Mouse (Mus musculus) CH12.LX (cell line): ENCODE data around the gene 2900026A02Rik. TPM values are rescaled to one million over a fixed set of nuclear protein-coding genes. Genes with fewer than 3 reads are reported as not detected.

Experiments
- DNase-seq: peaks from one replicate; pipeline ENCODE4 v3.0.0-alpha.2; 2013; ENCODE audit errors: extremely low read depth
- H3K27ac ChIP-seq: 2 replicates; pipeline ENCODE4 v1.5.1; 2012; ENCODE audit warnings: low read depth, mild to moderate bottlenecking, control low read depth, moderate library complexity; ENCODE audit not compliant: insufficient read depth
- H3K27me3 ChIP-seq: replicated peaks from 2 replicates; pipeline ENCODE3; 2012; ENCODE audit warnings: inconsistent platforms
- H3K36me3 ChIP-seq, 2 experiments: replicated peaks in 1 of 2; 2 replicates each; pipeline versions ENCODE3 to v1.6.1; 2012; ENCODE audit warnings: inconsistent platforms in 1 of 2, low read length in 1 of 2, mild to moderate bottlenecking in 1 of 2, mixed read lengths in 1 of 2, moderate library complexity in 1 of 2; ENCODE audit not compliant: control insufficient read depth in 1 of 2, insufficient read depth in 1 of 2
- H3K4me1 ChIP-seq, 2 experiments: 2 replicates each; pipeline ENCODE4 v1.6.1; 2012; ENCODE audit warnings: inconsistent platforms in 1 of 2, moderate library complexity in 1 of 2; ENCODE audit not compliant: insufficient read depth in 2 of 2, control insufficient read depth in 1 of 2
- H3K4me2 ChIP-seq: 2 replicates; pipeline ENCODE4 v1.6.1; 2012; ENCODE audit warnings: low read depth, mild to moderate bottlenecking, control low read depth; ENCODE audit not compliant: poor library complexity, insufficient read depth, severe bottlenecking
- H3K4me3 ChIP-seq, 3 experiments: fragments of 150-350 bp in 1 of 3; sonication (generic) in 1 of 3; replicated peaks in 1 of 3; 2 replicates each; pipeline versions ENCODE3 to v1.5.1; 2011 to 2012; ENCODE audit warnings: low read depth in 2 of 3, low read length in 2 of 3, mild to moderate bottlenecking in 2 of 3, moderate library complexity in 2 of 3, control low read depth in 1 of 3, improper control_type of control experiment in 1 of 3, inconsistent platforms in 1 of 3, mixed read lengths in 1 of 3; ENCODE audit not compliant: poor library complexity in 1 of 3
- H3K79me2 ChIP-seq: replicated peaks from 2 replicates; pipeline ENCODE4 v1.6.1; 2012; ENCODE audit warnings: mild to moderate bottlenecking, moderate library complexity; ENCODE audit not compliant: control insufficient read depth, poor library complexity, insufficient read depth, severe bottlenecking; ENCODE audit errors: extremely low read depth
- H3K9ac ChIP-seq: 2 replicates; pipeline ENCODE4 v1.6.1; 2012; ENCODE audit warnings: low read depth, mild to moderate bottlenecking, control low read depth, moderate library complexity; ENCODE audit not compliant: insufficient read depth
- H3K9me3 ChIP-seq: replicated peaks from 2 replicates; pipeline ENCODE3; 2012; ENCODE audit warnings: low read length, inconsistent platforms, mixed read lengths
- BHLHE40 ChIP-seq: IDR thresholded peaks from 2 replicates; pipeline ENCODE4 v1.6.1; 2011; ENCODE audit warnings: mild to moderate bottlenecking, low read depth, low read length, improper control_type of control experiment
- CHD1 ChIP-seq: IDR thresholded peaks from 2 replicates; pipeline ENCODE4 v1.6.1; 2012; ENCODE audit warnings: low read depth, low read length, improper control_type of control experiment, inconsistent platforms
- CTCF ChIP-seq, 2 experiments: IDR thresholded peaks in 1 of 2; conservative IDR thresholded peaks in 1 of 2; 2 replicates each; pipeline ENCODE4 v1.5.1; 2011 to 2012; ENCODE audit warnings: low read depth in 2 of 2, low read length in 2 of 2, improper control_type of control experiment in 1 of 2, inconsistent platforms in 1 of 2, mild to moderate bottlenecking in 1 of 2, moderate library complexity in 1 of 2
- HCFC1 ChIP-seq: IDR thresholded peaks from 2 replicates; pipeline ENCODE4 v1.6.1; 2012; ENCODE audit warnings: low read depth, mild to moderate bottlenecking, inconsistent platforms, low read length, improper control_type of control experiment
- JUN ChIP-seq: IDR thresholded peaks from 2 replicates; pipeline ENCODE4 v1.6.1; 2011; ENCODE audit warnings: low read depth, mild to moderate bottlenecking, low read length, improper control_type of control experiment, moderate library complexity; ENCODE audit not compliant: insufficient read depth
- JUND ChIP-seq: conservative IDR thresholded peaks from 2 replicates; pipeline ENCODE4 v1.6.1; 2011; ENCODE audit warnings: low read depth, low read length, improper control_type of control experiment
- MAX ChIP-seq: IDR thresholded peaks from 2 replicates; pipeline ENCODE4 v1.6.1; 2011; ENCODE audit warnings: low read length, improper control_type of control experiment
- MAZ ChIP-seq: IDR thresholded peaks from 2 replicates; pipeline ENCODE4 v1.6.1; 2012; ENCODE audit warnings: low read depth, mild to moderate bottlenecking, inconsistent platforms, low read length, improper control_type of control experiment, moderate library complexity
- MXI1 ChIP-seq: IDR thresholded peaks from 2 replicates; pipeline ENCODE4 v1.6.1; 2011; ENCODE audit warnings: mild to moderate bottlenecking, low read depth, low read length, improper control_type of control experiment
- MYC ChIP-seq: IDR thresholded peaks from 2 replicates; pipeline ENCODE4 v1.6.1; 2011; ENCODE audit warnings: low read depth, mild to moderate bottlenecking, improper control_type of control experiment, low read length
- NELFE ChIP-seq: IDR thresholded peaks from 2 replicates; pipeline ENCODE4 v1.6.1; 2011; ENCODE audit warnings: low read depth, low read length, improper control_type of control experiment
- NRF1 ChIP-seq: IDR thresholded peaks from 2 replicates; pipeline ENCODE4 v1.6.1; 2014; ENCODE audit warnings: low read depth, mild to moderate bottlenecking, inconsistent platforms, low read length, improper control_type of control experiment, moderate library complexity
- POLR2A ChIP-seq: IDR thresholded peaks from 2 replicates; pipeline ENCODE4 v1.6.1; 2011; ENCODE audit warnings: low read depth, mild to moderate bottlenecking, improper control_type of control experiment, low read length
- RAD21 ChIP-seq: IDR thresholded peaks from 2 replicates; pipeline ENCODE4 v1.6.1; 2011; ENCODE audit warnings: low read depth, mild to moderate bottlenecking, low read length, improper control_type of control experiment, moderate library complexity
- RCOR1 ChIP-seq: conservative IDR thresholded peaks from 2 replicates; pipeline ENCODE4 v1.6.1; 2012; ENCODE audit warnings: low read depth, mild to moderate bottlenecking, inconsistent platforms, low read length, improper control_type of control experiment
- SMC3 ChIP-seq: IDR thresholded peaks from 2 replicates; pipeline ENCODE4 v1.6.1; 2011; ENCODE audit warnings: low read depth, low read length, improper control_type of control experiment
- TCF12 ChIP-seq: IDR thresholded peaks from 2 replicates; pipeline ENCODE4 v1.6.1; 2014; ENCODE audit warnings: low read depth, mild to moderate bottlenecking, inconsistent platforms, low read length, improper control_type of control experiment
- USF1 ChIP-seq: IDR thresholded peaks from 2 replicates; pipeline ENCODE4 v1.6.1; 2014; ENCODE audit warnings: low read depth, mild to moderate bottlenecking, inconsistent platforms, low read length, improper control_type of control experiment
- USF2 ChIP-seq: conservative IDR thresholded peaks from 2 replicates; pipeline ENCODE4 v1.6.1; 2011; ENCODE audit warnings: low read depth, low read length, improper control_type of control experiment
- ZC3H11A ChIP-seq: IDR thresholded peaks from 2 replicates; pipeline ENCODE4 v1.6.1; 2012; ENCODE audit warnings: low read depth, mild to moderate bottlenecking, inconsistent platforms, low read length, improper control_type of control experiment
- ZMIZ1 ChIP-seq: IDR thresholded peaks from 2 replicates; pipeline ENCODE4 v1.6.1; 2012; ENCODE audit warnings: low read depth, mild to moderate bottlenecking, inconsistent platforms, low read length, improper control_type of control experiment
- dilution Hi-C: fragments of 300-500 bp; cut with MboI; formaldehyde crosslinking; loops from 2 replicates; pipeline ENCODE4 v1.14.3; 2020; ENCODE audit warnings: low sequenced_read_pairs; ENCODE audit not compliant: extremely low pct_unique_long_range_greater_than_20kb, extremely low pct_ligation_motif_present
- in situ Hi-C: fragments of 300-500 bp; cut with MboI; formaldehyde crosslinking; loops from 3 replicates; pipeline ENCODE4 v1.14.3; 2019; ENCODE audit warnings: low sequenced_read_pairs, low pct_ligation_motif_present, low pct_unique_long_range_greater_than_20kb, mixed read lengths
- polyA plus RNA-seq: library from polyadenylated mRNA; unstranded; fragments of >175 nt; gene quantifications from 2 replicates; pipeline ENCODE4 v1.2.1, GENCODE M21; 2012; ENCODE audit warnings: low read depth; ENCODE audit not compliant: insufficient read length
- total RNA-seq, 2 experiments: library from RNA; depleted of rRNA; stranded (reverse); fragments of 300-350 nt in 1 of 2; fragments of >200 nt in 1 of 2; gene quantifications; 2 replicates each; pipeline ENCODE4 v1.2.3; 2012 to 2014

Gene 2900026A02Rik
- total and polyA plus RNA-seq, 3 experiments, result 0.85 to 4.6 (median 0.93) TPM

DNA sequence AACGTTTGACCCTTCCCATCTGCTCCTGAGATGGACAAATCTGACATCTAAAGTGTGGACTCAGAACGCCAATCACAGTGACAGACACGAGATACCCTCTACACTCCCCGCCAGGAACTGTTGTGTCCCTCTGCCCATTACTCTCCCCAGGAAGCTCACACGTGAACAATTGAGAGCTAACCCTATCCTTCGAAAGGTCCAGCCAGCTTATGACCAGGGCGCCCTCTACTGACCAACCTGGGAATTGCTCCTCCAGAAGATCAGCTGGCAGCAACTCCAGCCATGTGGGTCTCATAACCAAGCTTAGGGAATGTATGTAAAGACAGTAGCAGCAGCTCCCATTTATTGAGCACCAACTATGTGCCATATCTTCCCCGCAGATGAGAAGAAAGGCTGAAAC, 65.9 kb downstream of the 2900026A02Rik start:
- H3K4me1 ChIP-seq, result peaks cover 7 to 89% of the 10 kb centered on the region in 2 experiments; a peak in 3 of 4 replicates
- in situ Hi-C loops, result no loop called here
- H3K27me3 ChIP-seq, result no peaks in the 10 kb centered on the region
- no peak overlapping the region for H3K4me3 ChIP-seq
- H3K27ac ChIP-seq, result no peak overlapping the region
- peaks cover 0 to 6% of the 10 kb centered on the region in 2 experiments for H3K36me3 ChIP-seq
- peak; percentile 81 for DNase-seq
- TF ChIP-seq ZMIZ1 (no peak), BHLHE40 (peak; percentile 53), MAX (0 out of 2 replicates have a peak, but pooled peaks have one; percentile 25), JUN (no peak), NELFE (no peak), RAD21 (peak; percentile 80), HCFC1 (no peak), CTCF (conservative IDR thresholded peaks at IDR 0.05 in 1 of 2, IDR thresholded peaks at IDR 0.05 in 1 of 2; ENCODE audit: low read depth in 2 of 2, low read length in 2 of 2) (peak; percentile 83 to 97), JUND (no peak), CHD1 (no peak), ZC3H11A (peak; percentile 12; the same call in 1 of the 2 replicates), MYC (0 out of 2 replicates have a peak, but pooled peaks have one; percentile 33), SMC3 (peak; percentile 80), NRF1 (no peak)
- TF ChIP-seq, all 38 proteins: peak for 7
- H3K4me2 ChIP-seq, result no peak overlapping the region
- dilution Hi-C loops, result no loop called here
- H3K9me3 ChIP-seq, result no peaks in the 10 kb centered on the region
- no peak overlapping the region for H3K9ac ChIP-seq
- no peaks in the 10 kb centered on the region for H3K79me2 ChIP-seq

- no peaks in the 10 kb centered on the region for H3K9me3 ChIP-seq
- H3K4me2 ChIP-seq, result no peak overlapping the region
- no peaks in the 10 kb centered on the region for H3K79me2 ChIP-seq
- no peak for DNase-seq
- no peak overlapping the region for H3K9ac ChIP-seq
- TF ChIP-seq RCOR1 (no peak), MAZ (no peak), MXI1 (no peak), USF1 (no peak), USF2 (no peak), RAD21 (no peak), POLR2A (no peak), TCF12 (no peak)
- H3K27ac ChIP-seq, result no peak overlapping the region
- peaks cover 0 to 7% of the 10 kb centered on the region in 2 experiments for H3K36me3 ChIP-seq
- H3K4me3 ChIP-seq, result no peak overlapping the region
- dilution Hi-C loops, result no loop called here
- in situ Hi-C loops, result no loop called here
- H3K27me3 ChIP-seq, result no peaks in the 10 kb centered on the region
- H3K4me1 ChIP-seq, result peaks cover 7 to 82% of the 10 kb centered on the region in 2 experiments; a peak in 3 of 4 replicates
These were observed 66.6 kb downstream of the 2900026A02Rik start for GRCm38 (mm10) chr5:113154441-113154840.
